Mouse (Mus musculus) MN1 (cell line): Measurements from ENCODE around the gene Ssr1.

Experiments
- DNase-seq: peaks from one replicate; pipeline ENCODE4 v3.0.0-alpha.2; 2016; ENCODE audit warnings: low spot score

The Ssr1 gene

DNA sequence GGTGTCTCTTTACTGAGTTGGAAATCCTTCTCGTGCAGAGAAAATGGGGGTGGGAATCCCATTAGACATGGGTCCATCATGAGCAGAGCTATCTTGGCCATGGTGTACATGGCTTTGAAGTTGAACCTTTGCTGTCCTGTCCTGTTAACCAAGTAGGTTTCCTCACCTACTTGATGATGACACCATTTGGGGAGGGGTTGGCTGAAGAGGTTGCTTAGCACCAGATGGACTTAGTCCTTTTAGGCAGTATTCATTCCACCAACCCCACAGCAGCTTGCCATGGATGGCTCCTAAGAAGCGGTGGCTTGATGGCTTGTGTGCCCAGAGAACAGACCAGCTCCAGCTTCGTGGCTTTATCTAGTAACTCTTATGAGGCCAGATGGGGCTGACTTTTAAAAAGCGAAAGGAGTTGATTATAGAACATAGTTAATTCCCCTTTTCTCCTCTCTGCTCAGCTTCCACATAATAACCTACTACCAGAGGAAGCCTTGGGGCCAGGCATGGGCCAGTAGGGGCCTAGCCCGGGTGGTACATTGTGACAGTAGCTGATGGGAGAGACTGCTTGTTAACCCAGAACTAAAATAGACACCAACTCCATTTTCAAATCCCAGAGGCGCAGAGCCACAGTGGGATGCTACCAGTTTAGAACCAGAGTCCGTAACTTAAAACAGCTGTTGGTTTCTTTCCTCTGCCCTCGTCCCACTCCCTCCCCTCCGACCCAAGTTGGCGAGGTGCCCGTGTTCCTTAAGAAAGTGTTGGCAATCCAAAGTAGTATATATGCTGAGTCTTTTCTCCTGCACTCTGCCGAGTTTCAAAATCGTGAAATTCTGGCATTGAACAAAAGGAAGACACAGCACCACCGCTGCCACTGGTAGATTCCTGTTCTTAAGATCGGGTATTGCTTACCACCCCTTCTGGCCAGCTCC, 75.4 kb downstream of the Ssr1 start:
- no peak for DNase-seq
